Mouse (Mus musculus): ENCODE results near the gene Pkdrej.

GRCm38 (mm10) chr15:85798676-85799075 lies 22.9 kb downstream of the Pkdrej start:
- TF ChIP-seq ZC3H11A (IDR thresholded peaks at IDR 0.05; ENCODE audit: borderline replicate concordance, low read depth, low read length) (no peak), MAFK (IDR thresholded peaks at IDR 0.05; ENCODE audit: insufficient read depth, low read depth, low read length) (no peak), ZNF384 (IDR thresholded peaks at IDR 0.05; ENCODE audit: low read depth, low read length) (no peak), HCFC1 (IDR thresholded peaks at IDR 0.05; ENCODE audit: borderline replicate concordance, insufficient read depth, low read length) (no peak)
